Mouse (Mus musculus) Patski (cell line): Measurements from ENCODE around the gene Phf20. TPM values are rescaled to one million over a fixed set of nuclear protein-coding genes. Genes with fewer than 3 reads are reported as not detected.
A peak's percentile ranks its signal among the peaks of the same experiment; 100 is the strongest.

Experiments used
- ATAC-seq: fragments of 100-300 bp; one replicate; pipeline ENCODE4 v1.8.0; 2021
- CTCF ChIA-PET: fragments of 350-600 bp; sonication (Branson Sonifier 250); formaldehyde crosslinking; loops from one replicate; lab custom pipeline; 2022; ENCODE audit warnings: inconsistent platforms; lab: Charles Lee
- POLR2A ChIA-PET: fragments of 350-600 bp; sonication (Branson Sonifier 250); formaldehyde crosslinking; loops from one replicate; lab custom pipeline; 2022; ENCODE audit warnings: antibody characterized with exemption, inconsistent platforms; lab: Charles Lee
- DNase-seq: peaks from one replicate; pipeline ENCODE4 v3.0.0-alpha.2; 2011; ENCODE audit warnings: low read depth, low spot score
- H3K27me3 ChIP-seq: fragments of 371-371 bp; one replicate; pipeline ENCODE4 v1.5.1; 2021
- CTCF ChIP-seq: fragments of 100-300 bp; IDR thresholded peaks from one replicate; pipeline ENCODE4 v1.5.1; 2021
- in situ Hi-C: fragments of 300-500 bp; cut with MboI; formaldehyde crosslinking; loops from 3 replicates; pipeline ENCODE4 v1.11.1; 2018; ENCODE audit warnings: low pct_unique_long_range_greater_than_20kb, mixed read lengths
- polyA plus RNA-seq: library from polyadenylated mRNA; unstranded; gene quantifications from one replicate; pipeline ENCODE4 v1.2.3, GENCODE M21; 2021

Gene Phf20
- polyA plus RNA-seq, 1 experiment from 2014 or later, result 37.6 TPM

GRCm38 (mm10) chr2:156309948-156310347 lies 113.7 kb downstream of the Phf20 start:
- TF ChIP-seq CTCF, result no peak
- in situ Hi-C loops, result no loop called here
- ChIA-PET POLR2A (no interaction called here), CTCF (no interaction called here)
- no peak for ATAC-seq
- DNase-seq, result no peak
- no peaks in the 10 kb centered on the region for H3K27me3 ChIP-seq

GRCm38 (mm10) chr2:156310455-156310854 lies 114.2 kb downstream of the Phf20 start:
- POLR2A ChIA-PET, result no interaction called here

GRCm38 (mm10) chr2:156310945-156311344 lies 114.7 kb downstream of the Phf20 start:
- in situ Hi-C loops, result no loop called here
- TF ChIP-seq CTCF, result no peak
- ATAC-seq, result no peak

More at GRCm38 (mm10) chr2:156310455-156310854, 114.2 kb downstream of the Phf20 start:
- TF ChIP-seq CTCF, result no peak
- no peaks in the 10 kb centered on the region for H3K27me3 ChIP-seq
- ATAC-seq, result no peak
- CTCF ChIA-PET, result interaction anchor here (0.7 to 1.0 kb wide), 2 partner anchors 9 to 205 kb away, joined by 3 to 4 read pairs; no protein-coding TSS in a partner anchor
- in situ Hi-C loops, result no loop called here
- DNase-seq, result no peak

GRCm38 (mm10) chr2:156311441-156311840 lies 115.2 kb downstream of the Phf20 start:
- no peaks in the 10 kb centered on the region for H3K27me3 ChIP-seq
- TF ChIP-seq CTCF, result no peak
- in situ Hi-C loops, result no loop called here
- POLR2A ChIA-PET, result interaction anchor here (1.0 to 1.7 kb wide), 2 partner anchors 131 to 165 kb away, joined by 3 read pairs; no protein-coding TSS in a partner anchor
- DNase-seq (no peak), ATAC-seq (no peak)
- CTCF ChIA-PET, result interaction anchor here (1.0 to 2.1 kb wide), 2 partner anchors 8 to 161 kb away, joined by 4 to 5 read pairs; no protein-coding TSS in a partner anchor

More at GRCm38 (mm10) chr2:156310945-156311344, 114.7 kb downstream of the Phf20 start:
- no peaks in the 10 kb centered on the region for H3K27me3 ChIP-seq
- DNase-seq, result no peak
- CTCF ChIA-PET, result interaction anchor here (0.7 to 1.0 kb wide), 2 partner anchors 9 to 205 kb away, joined by 3 to 4 read pairs; no protein-coding TSS in a partner anchor
- POLR2A ChIA-PET, result interaction anchor here (1.0 kb wide), 1 partner anchor 130 kb away, joined by 3 read pairs; no protein-coding TSS in a partner anchor

DNA sequence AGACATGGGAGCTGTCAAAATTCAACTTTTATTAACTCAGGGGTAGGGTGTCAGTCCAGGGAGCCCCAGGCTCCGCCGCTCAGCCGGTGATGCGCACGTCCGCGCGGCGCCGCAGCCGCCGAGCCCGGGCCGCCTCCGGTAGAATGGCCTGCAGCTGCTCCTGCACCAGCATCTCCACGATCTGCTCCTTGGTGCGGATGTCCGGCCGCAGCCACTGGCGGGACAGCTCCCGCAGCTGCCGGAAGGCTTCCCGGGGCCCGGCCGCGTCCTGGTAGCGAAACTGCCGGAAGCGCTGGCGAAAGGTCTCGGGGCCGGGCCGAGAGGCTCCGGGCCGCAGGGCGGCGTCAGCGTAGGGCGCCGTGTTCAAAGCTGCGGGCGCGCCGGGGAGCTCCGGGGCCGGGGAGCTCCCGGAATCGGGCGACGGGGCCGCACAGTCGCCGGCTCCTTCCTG lies 115.6 kb downstream of the Phf20 start:
- in situ Hi-C loops, result no loop called here
- DNase-seq, result no peak
- peak; percentile 41 for ATAC-seq
- ChIA-PET POLR2A (interaction anchor here (1.0 to 1.7 kb wide), 3 partner anchors 12 to 165 kb away, joined by 3 to 6 read pairs (median 3); no protein-coding TSS in a partner anchor), CTCF (interaction anchor here (2.1 kb wide), 1 partner anchor 162 kb away, joined by 5 read pairs; no protein-coding TSS in a partner anchor)
- no peaks in the 10 kb centered on the region for H3K27me3 ChIP-seq
- no peak for TF ChIP-seq CTCF

DNA sequence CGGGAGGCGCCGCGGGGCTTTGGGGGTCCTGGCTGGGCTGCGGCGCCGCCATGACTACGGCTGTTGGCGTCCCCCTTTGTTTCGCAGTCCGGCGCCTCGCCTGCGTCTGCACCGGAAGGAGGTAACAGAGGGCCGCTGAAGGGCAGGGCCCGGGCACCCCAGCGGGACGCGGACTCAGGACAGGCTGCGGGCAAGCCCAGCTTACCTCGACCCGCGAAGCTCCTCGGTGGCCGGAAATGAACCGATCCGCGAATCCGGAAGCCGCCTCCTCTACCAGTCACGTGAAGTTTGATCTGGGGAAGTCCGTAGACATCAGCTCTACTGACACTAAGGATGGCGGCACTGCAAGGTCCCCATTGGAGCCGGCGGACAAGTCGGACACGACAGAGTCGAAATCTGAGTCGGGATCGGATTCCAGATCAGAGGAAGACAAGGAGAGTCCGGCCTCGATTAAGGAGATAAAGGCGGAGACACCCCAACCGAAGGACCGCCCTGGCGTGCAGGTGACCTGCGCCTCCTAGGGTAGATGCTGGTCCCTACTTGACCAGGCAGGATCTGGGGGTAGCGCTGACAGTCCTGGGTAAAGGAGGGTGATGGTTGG lies 116.1 kb downstream of the Phf20 start, which contains the start of the genes Cnbd2 and Scand1:
TSS of gene Cnbd2 (plus strand) at position 3 of the 601 bp plus-strand sequence.
TSS of gene Scand1 (minus strand) at position 408 of the 601 bp plus-strand sequence.
- CTCF ChIA-PET, result interaction anchor here (2.1 kb wide), 1 partner anchor 162 kb away, joined by 5 read pairs; no protein-coding TSS in a partner anchor
- ATAC-seq, result peak; percentile 68

DNA sequence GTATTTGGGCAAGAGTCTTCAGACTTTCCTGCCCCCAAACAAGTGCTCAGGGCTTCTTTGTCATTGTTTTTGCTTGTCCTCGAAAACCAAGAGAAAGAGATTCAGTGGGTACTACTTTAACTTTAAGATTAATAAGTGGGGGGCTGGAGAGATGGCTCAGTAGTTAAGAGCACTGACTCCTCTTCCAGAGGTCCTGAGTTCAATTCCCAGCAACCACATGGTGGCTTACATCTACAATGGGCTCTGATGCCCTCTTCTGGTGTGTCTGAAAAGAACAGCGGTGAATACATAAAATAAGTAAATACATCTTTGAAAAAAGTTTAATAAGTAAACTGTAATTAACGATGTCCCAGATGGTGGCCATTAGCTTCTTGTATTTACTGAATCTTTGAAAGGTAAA lies 116.9 kb downstream of the Phf20 start:
- no peaks in the 10 kb centered on the region for H3K27me3 ChIP-seq
- CTCF ChIA-PET, result interaction anchor here (1.0 to 2.1 kb wide), 2 partner anchors 11 to 163 kb away, joined by 4 to 5 read pairs; no protein-coding TSS in a partner anchor
- ATAC-seq, result no peak
- in situ Hi-C loops, result no loop called here
- POLR2A ChIA-PET, result interaction anchor here (1.7 kb wide), 1 partner anchor 164 kb away, joined by 3 read pairs; no protein-coding TSS in a partner anchor
- peak; percentile 63 for TF ChIP-seq CTCF
- no peak for DNase-seq

More for the DNA sequence above, 116.1 kb downstream of the Phf20 start, which contains the start of the genes Cnbd2 and Scand1:
- DNase-seq, result peak; percentile 54
- POLR2A ChIA-PET, result interaction anchor here (0.6 to 1.7 kb wide), 3 partner anchors 12 to 165 kb away, joined by 3 to 6 read pairs (median 4); no protein-coding TSS in a partner anchor
- in situ Hi-C loops, result no loop called here
- TF ChIP-seq CTCF, result no peak
- H3K27me3 ChIP-seq, result no peaks in the 10 kb centered on the region

DNA sequence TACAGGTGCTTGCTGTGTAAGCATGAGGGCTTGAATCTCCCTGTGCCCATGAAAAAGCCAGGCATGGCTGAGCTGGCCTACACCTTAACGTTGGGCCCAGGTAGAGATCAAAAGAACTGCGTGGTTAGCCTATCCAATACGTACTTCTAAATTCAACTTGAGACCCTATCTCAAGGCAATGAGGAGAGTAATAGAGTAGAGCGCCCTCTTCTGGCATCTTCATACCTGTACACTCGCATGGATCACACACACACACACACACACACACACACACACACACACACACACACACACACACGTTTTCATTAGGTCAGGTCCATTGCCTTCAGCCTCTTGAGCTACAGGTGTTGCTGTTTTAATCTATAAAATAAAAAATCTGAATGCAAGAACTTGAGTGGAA lies 118.5 kb downstream of the Phf20 start:
- ChIA-PET POLR2A (no interaction called here), CTCF (no interaction called here)
- TF ChIP-seq CTCF, result no peak
- ATAC-seq (no peak), DNase-seq (no peak)
- in situ Hi-C loops, result no loop called here
- H3K27me3 ChIP-seq, result no peaks in the 10 kb centered on the region

DNA sequence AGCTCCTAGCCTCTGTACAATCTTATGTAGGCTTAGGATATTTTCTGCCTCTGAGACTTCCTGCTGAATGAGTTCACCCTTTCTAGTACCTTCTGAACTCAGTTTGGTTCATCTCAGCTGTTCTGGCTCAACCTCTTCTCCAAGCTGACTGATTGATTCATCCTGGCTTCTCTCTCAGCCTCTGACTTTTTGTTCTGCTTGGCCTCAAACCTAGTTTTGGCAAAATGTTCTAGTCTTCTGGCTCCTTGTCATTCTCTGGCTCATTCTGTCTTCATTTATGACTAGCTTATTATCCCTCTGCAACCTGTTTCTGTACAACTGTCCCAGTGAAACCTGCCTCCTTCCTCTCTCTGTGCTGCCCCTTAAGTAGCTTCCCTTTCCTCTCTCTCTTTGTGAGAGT lies 122.2 kb downstream of the Phf20 start:
- no peak for TF ChIP-seq CTCF
- POLR2A ChIA-PET, result no interaction called here
- ATAC-seq, result no peak

DNA sequence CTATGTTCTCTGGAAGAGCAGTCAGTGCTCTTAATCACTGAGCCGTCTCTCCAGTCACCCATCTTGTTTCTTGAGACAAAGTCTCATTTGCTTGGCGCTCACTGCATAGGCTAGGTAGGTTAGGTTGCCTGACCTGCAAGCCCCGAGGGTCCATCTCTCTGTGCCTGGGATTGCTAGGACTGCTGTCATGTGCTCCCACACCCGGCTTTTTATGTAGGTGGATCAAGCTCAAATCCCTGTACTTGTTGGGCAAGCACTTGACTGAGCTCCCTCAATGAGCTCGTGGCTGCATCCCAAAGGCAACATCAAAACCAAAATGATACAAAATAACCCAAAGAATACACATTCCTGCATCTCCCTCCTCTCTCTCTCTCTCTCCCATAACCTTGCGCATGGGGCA lies 125.3 kb downstream of the Phf20 start:
- DNase-seq, result no peak
- POLR2A ChIA-PET, result no interaction called here
- TF ChIP-seq CTCF, result no peak
- H3K27me3 ChIP-seq, result no peaks in the 10 kb centered on the region
- in situ Hi-C loops, result no loop called here
- CTCF ChIA-PET, result no interaction called here
- ATAC-seq, result no peak

More for the DNA sequence above, 122.2 kb downstream of the Phf20 start:
- in situ Hi-C loops, result no loop called here
- CTCF ChIA-PET, result interaction anchor here (2.9 kb wide), 1 partner anchor 12 kb away, joined by 11 read pairs; no protein-coding TSS in a partner anchor
- H3K27me3 ChIP-seq, result no peaks in the 10 kb centered on the region
- DNase-seq, result no peak
